Mouse (Mus musculus) spleen, adult 2 months (tissue): Measurements from ENCODE around the gene Dera. TPM values are rescaled to one million over a fixed set of nuclear protein-coding genes. Genes with fewer than 3 reads are reported as not detected.

Experiments
- DNase-seq, 2 experiments: peaks; one replicate each; pipeline versions ENCODE4 v3.0.0 to v3.0.0-alpha.2; 2012 to 2021; ENCODE audit warnings: low spot score in 2 of 2, low read depth in 1 of 2
- H3K27ac ChIP-seq: fragments of 200-500 bp; 2 replicates; pipeline ENCODE4 v1.5.1; 2012; ENCODE audit warnings: low read length, inconsistent platforms; ENCODE audit not compliant: insufficient read depth
- H3K27me3 ChIP-seq: fragments of 200-500 bp; 2 replicates; pipeline ENCODE4 v1.6.1; 2012; ENCODE audit warnings: mild to moderate bottlenecking, moderate library complexity, low read length, inconsistent platforms; ENCODE audit not compliant: control insufficient read depth, insufficient read depth
- H3K36me3 ChIP-seq: fragments of 200-500 bp; 2 replicates; pipeline ENCODE4 v1.6.1; 2012; ENCODE audit warnings: mild to moderate bottlenecking, low read length, inconsistent platforms; ENCODE audit not compliant: control insufficient read depth, insufficient read depth
- H3K4me1 ChIP-seq: fragments of 200-500 bp; 2 replicates; pipeline ENCODE4 v1.6.1; 2011; ENCODE audit warnings: inconsistent platforms; ENCODE audit not compliant: control insufficient read depth, insufficient read depth, insufficient read length
- H3K4me3 ChIP-seq: fragments of 200-500 bp; 2 replicates; pipeline ENCODE4 v1.5.1; 2011; ENCODE audit warnings: mild to moderate bottlenecking, inconsistent platforms; ENCODE audit not compliant: insufficient read depth, insufficient read length; ENCODE audit errors: extremely low read depth
- CTCF ChIP-seq: fragments of 200-500 bp; IDR thresholded peaks from 2 replicates; pipeline ENCODE4 v1.5.1; 2011; ENCODE audit warnings: mild to moderate bottlenecking, inconsistent platforms; ENCODE audit not compliant: insufficient read depth, insufficient read length, insufficient replicate concordance; ENCODE audit errors: extremely low read depth
- POLR2A ChIP-seq: fragments of 200-500 bp; IDR thresholded peaks from 2 replicates; pipeline ENCODE4 v1.6.1; 2011; ENCODE audit warnings: low read depth, low read length, inconsistent platforms
- WGBS: fragments of 180-500 bp; shearing (Covaris S2); methylation state at CpG from one replicate; pipeline ENCODE4 v1.1.7; 2018; 5-methylcytosine and 5-hydroxymethylcytosine counted together
- polyA plus RNA-seq: library from polyadenylated mRNA; depleted of rRNA; stranded (reverse); fragments of >200 nt; gene quantifications from 2 replicates; pipeline ENCODE4 v1.2.3, GENCODE M21; 2012; rRNA removed

Dera gene
- polyA plus RNA-seq, 1 experiment, result 7.2 TPM

DNA sequence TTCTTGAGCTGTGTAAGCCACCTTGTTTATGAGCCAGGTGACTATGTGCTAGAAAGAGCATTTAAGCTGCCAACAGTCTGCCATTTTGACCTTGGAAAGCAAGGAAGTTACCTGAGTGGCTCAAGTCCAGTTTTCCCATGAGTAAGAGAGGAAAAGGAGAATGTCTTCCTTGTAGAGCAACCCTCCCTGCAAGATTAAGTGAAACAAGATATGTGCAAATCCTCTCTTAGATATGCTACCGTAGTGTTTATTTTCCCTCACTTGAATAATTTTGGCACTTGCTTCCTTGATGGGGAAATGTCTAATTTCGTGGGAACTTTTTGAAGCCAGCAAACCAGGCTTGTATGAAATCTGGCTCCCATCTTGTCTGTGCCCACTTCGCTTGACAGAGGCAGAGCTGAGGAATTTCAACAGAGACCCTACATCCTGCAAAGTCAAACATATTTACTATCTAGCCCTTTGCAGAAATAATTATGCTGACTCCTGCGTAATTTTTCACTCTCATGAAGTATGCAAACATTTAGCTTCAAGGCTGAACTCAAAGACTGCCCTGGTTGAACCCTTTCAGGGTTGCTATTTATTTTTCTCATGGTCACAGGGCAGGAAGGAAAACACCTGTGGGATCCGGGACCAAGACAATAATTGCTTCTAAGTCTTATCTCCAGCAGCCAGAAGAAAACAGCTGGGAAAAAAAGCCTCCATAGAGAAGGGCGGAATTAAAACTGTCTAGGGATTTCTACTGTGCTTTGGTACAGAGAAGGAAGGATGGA is 132.0 kb downstream of the Dera start:
- no peak overlapping the region for H3K4me3 ChIP-seq
- H3K27me3 ChIP-seq, result no peaks in the 10 kb centered on the region
- H3K36me3 ChIP-seq, result no peaks in the 10 kb centered on the region
- WGBS, result 70% methylated on average over 6 of the region's 6 CpGs
- no peak for DNase-seq
- no peak overlapping the region for H3K27ac ChIP-seq
- TF ChIP-seq CTCF (no peak), POLR2A (no peak)
- no peaks in the 10 kb centered on the region for H3K4me1 ChIP-seq

DNA sequence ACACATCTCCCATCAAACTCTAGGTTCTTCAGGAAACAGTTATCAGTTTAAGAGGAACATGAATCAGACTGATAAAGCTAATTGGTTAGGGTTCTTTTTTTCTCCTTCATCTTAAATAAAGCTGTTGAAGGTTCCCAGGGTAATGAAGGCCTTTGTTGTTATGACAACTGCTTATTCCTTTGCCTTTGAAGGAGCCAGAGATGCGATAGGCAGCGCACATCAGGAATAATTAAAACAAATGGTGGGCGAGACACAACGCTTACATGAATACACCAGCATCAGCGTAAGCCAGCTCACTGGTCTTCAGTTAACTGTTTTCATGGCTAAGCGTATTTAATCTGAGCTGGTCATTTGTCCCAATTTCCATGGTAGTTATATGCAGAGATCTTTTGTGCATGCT is 132.9 kb downstream of the Dera start:
- H3K27me3 ChIP-seq, result no peaks in the 10 kb centered on the region
- no peak for DNase-seq
- H3K27ac ChIP-seq, result no peak overlapping the region

DNA sequence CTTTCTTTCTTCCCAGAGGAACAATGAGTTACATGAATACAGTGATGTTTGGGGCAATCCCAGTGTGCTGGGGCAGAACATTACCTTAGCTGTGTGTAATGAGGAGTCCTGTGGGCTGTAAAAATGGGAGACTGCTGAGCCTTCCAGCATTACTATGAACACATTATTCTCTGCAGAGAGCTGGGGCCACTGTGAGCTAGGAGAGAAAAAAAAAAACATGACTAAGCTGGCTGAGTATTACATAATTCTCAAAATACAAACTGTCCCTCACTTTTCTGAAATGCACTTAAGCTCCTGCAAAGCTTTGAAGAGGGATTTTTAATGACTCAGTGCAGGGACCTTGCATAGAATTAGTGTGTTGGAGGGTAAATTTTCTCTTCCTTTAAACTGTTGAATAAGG is 143.3 kb downstream of the Dera start:
- H3K27ac ChIP-seq, result no peak overlapping the region
- DNase-seq, result no peak
- H3K27me3 ChIP-seq, result no peaks in the 10 kb centered on the region
- no peaks in the 10 kb centered on the region for H3K36me3 ChIP-seq
- no peak overlapping the region for H3K4me3 ChIP-seq
- TF ChIP-seq CTCF (no peak), POLR2A (no peak)
- no peaks in the 10 kb centered on the region for H3K4me1 ChIP-seq

More for the DNA sequence above, 132.9 kb downstream of the Dera start:
- 91% methylated on average over 6 of the region's 6 CpGs for WGBS
- no peak overlapping the region for H3K4me3 ChIP-seq
- TF ChIP-seq POLR2A (no peak), CTCF (no peak)
- no peaks in the 10 kb centered on the region for H3K4me1 ChIP-seq
- no peaks in the 10 kb centered on the region for H3K36me3 ChIP-seq

DNA sequence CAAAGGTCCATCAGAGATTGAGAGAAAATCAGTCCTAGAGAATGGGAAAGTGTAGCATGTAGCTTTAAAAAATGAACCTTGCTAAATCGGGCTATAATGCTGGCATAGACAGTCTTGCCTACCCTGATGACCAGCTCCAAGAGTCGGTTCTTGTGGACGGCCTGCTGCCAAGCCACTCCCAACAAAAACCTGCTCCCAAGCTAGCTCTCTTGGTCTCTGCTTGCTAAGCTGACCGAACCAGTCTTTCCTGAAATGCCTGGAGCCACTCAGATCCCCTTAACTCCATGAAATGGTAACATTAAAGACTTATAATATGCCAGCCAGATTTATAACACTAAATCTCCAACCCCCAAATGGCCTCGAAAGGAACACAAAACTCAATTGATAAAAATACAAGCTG is 146.9 kb downstream of the Dera start:
- DNase-seq, result no peak
- WGBS, result 90% methylated on average over 5 of the region's 5 CpGs
- H3K4me1 ChIP-seq, result no peaks in the 10 kb centered on the region
- no peak for TF ChIP-seq CTCF
- no peak for TF ChIP-seq POLR2A
- no peaks in the 10 kb centered on the region for H3K36me3 ChIP-seq
- H3K4me3 ChIP-seq, result no peak overlapping the region
- H3K27me3 ChIP-seq, result no peaks in the 10 kb centered on the region
- no peak overlapping the region for H3K27ac ChIP-seq

Other genes starting within 250 kb of the Dera start
- 5.1 and 5.6 TPM in 2 replicates for gene Eps8, start 99.7 kb upstream of the Dera start, polyA plus RNA-seq
- gene Strap, start 19.5 kb upstream of the Dera start, polyA plus RNA-seq, result 18.8 and 34.0 TPM in 2 replicates